Mouse (Mus musculus): ENCODE measurements at regions not wholly inside any gene's neighbourhood (a gene's known extent, or its start where the extent isn't known, plus 50 kb on each side); places are given as distances from the start of the nearest gene placed in this dataset.

DNA sequence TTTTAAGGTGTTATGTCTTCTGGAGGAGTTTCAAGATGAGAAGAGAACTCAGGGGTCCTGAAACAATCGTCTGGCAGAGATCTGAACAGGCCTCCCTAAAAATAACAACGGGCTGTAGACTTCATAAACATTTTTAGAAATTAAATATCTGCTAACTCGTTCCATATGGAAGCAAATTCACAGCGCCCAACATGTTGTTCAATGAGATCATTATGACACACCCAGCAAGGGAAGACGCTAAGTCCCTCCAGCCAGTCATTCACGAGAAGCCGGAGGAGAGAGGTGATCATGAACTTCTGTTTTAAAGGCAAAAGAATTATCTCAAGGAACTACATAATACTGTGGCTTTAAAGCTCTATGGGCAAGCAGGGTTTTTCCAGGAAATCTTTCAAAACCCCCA, 334.8 kb downstream of the Efna5 start:
- H3K4me1 ChIP-seq (replicated peaks; ENCODE audit: control insufficient read depth, insufficient read depth, low read length) = no peaks in the 10 kb centered on the region
- H3K27ac ChIP-seq (ENCODE audit: low read depth) = no peak overlapping the region
- no peaks in the 10 kb centered on the region for H3K36me3 ChIP-seq (ENCODE audit: control insufficient read depth, insufficient read depth, low read length)
- H3K9ac ChIP-seq (ENCODE audit: low read length) = no peak overlapping the region
- WGBS = 68% methylated on average over 7 of the region's 7 CpGs
- H3K4me3 ChIP-seq (ENCODE audit: low read depth, low read length) = no peak overlapping the region
- ATAC-seq (replicated peaks; ENCODE audit: low FRiP score, low TSS enrichment, low read depth) (no peak), DNase-seq (ENCODE audit: low spot score) (no peak)
- H3K27me3 ChIP-seq (replicated peaks; ENCODE audit: control insufficient read depth, insufficient read depth, low read length) = no peaks in the 10 kb centered on the region
- H3K9me3 ChIP-seq (ENCODE audit: control insufficient read depth, low read length) = no peaks in the 10 kb centered on the region
- no peak overlapping the region for H3K4me2 ChIP-seq (ENCODE audit: low read length)

DNA sequence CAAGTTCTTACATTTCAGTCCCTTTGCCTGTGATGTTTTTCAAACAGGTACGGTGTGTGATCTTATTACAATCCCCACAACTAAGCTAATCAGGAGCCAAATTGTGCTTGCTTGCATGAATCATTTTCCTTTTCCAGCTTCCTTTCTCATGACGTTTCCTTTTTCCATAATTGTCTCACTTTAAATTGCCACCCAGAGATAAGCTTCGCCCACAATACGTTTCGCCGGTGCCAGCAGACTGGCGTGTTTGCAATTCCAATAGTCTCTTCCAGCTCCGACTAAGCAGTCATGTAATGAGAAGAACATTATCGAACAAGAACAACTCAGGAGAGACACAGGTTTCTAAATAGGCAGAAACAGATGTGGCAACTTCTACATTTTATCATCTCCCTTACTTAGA, 335.8 kb downstream of the Efna5 start:
- WGBS = 67% methylated on average over 9 of the region's 9 CpGs
- Histone ChIP-seq H3K4me3 (ENCODE audit: low read depth, low read length) (no peak overlapping the region), H3K4me1 (replicated peaks; ENCODE audit: control insufficient read depth, insufficient read depth, low read length) (no peaks in the 10 kb centered on the region), H3K9ac (ENCODE audit: low read length) (no peak overlapping the region), H3K27ac (ENCODE audit: low read depth) (no peak overlapping the region), H3K36me3 (ENCODE audit: control insufficient read depth, insufficient read depth, low read length) (no peaks in the 10 kb centered on the region), H3K27me3 (replicated peaks; ENCODE audit: control insufficient read depth, insufficient read depth, low read length) (no peaks in the 10 kb centered on the region), H3K9me3 (ENCODE audit: control insufficient read depth, low read length) (no peaks in the 10 kb centered on the region), H3K4me2 (ENCODE audit: low read length) (no peak overlapping the region)
- ATAC-seq (replicated peaks; ENCODE audit: low FRiP score, low TSS enrichment, low read depth) = no peak
- no peak for DNase-seq (ENCODE audit: low spot score)

DNA sequence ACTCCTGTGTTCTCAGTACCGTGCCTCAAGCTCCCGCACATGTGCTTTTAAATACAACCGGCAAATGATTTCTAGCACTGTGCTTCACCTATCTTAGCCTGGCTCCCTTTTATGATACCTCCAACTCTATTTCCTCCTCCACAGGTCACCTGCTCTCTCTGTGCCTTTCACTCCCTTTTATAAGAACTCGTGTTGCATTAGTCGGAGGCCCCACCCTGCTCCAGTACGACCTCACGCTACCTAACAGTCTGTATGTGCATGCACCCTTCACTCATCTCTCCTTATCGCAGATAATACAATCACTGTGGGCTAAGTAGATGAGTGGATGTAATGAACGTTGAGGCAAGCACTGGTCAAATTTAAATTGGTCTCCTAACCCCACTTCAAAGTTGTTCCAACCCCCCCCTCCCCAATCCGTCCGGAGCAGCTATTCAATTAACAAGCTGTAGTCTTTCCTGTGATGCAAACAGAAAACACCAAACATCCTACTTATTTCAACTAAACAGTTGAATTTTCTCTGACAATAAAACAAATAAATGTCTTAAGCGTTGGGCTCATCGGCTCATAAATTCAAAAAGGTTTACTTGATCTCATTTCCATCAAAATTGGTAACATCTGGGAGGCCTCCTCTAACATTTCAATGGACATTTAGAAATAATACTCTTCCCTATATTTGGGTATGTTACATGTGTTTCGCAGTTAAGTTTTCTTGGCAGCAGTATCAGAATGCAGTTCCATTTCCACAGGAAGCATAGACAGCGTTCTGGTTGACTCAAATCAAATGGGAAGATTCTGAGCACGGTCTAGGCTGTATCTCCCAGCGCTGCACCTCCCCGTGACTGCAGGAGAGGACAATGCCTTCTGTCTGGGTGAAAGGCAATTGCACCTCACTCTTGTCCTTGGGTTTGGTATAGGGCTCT, 337.8 kb downstream of the Efna5 start:
- Histone ChIP-seq H3K4me3 (ENCODE audit: low read depth, low read length) (no peak overlapping the region), H3K9ac (ENCODE audit: low read length) (no peak overlapping the region), H3K9me3 (ENCODE audit: control insufficient read depth, low read length) (no peaks in the 10 kb centered on the region), H3K36me3 (ENCODE audit: control insufficient read depth, insufficient read depth, low read length) (no peaks in the 10 kb centered on the region), H3K27me3 (replicated peaks; ENCODE audit: control insufficient read depth, insufficient read depth, low read length) (no peaks in the 10 kb centered on the region), H3K4me2 (ENCODE audit: low read length) (no peak overlapping the region), H3K4me1 (replicated peaks; ENCODE audit: control insufficient read depth, insufficient read depth, low read length) (no peaks in the 10 kb centered on the region), H3K27ac (ENCODE audit: low read depth) (no peak overlapping the region)
- DNase-seq (ENCODE audit: low spot score) (no peak), ATAC-seq (replicated peaks; ENCODE audit: low FRiP score, low TSS enrichment, low read depth) (no peak)
- 77% methylated on average over 18 of the region's 18 CpGs for WGBS

DNA sequence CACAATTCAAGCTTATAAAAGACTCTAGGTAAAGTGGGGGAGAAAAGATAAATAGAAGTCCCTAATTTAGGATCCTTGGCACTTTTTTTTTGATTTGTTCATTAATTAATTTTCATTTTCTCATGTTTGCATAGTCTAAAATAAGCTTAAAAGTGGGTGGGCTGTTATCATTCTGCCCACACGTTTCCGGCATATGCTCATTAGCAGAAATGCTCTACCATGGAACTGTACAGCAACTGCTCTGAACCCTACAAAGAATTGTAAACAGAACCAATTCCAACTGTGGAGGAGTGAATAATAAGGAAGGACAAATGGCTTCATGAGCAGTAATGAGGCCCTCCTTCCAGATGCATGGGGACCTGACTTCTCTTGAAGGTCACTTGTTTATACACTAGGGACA, 351.2 kb downstream of the Efna5 start:
- 80% methylated on average over 2 of the region's 2 CpGs for WGBS
- Histone ChIP-seq H3K27me3 (replicated peaks; ENCODE audit: control insufficient read depth, insufficient read depth, low read length) (no peaks in the 10 kb centered on the region), H3K27ac (ENCODE audit: low read depth) (no peak overlapping the region), H3K9ac (ENCODE audit: low read length) (no peak overlapping the region), H3K36me3 (ENCODE audit: control insufficient read depth, insufficient read depth, low read length) (no peaks in the 10 kb centered on the region), H3K9me3 (ENCODE audit: control insufficient read depth, low read length) (no peaks in the 10 kb centered on the region), H3K4me2 (ENCODE audit: low read length) (no peak overlapping the region), H3K4me1 (replicated peaks; ENCODE audit: control insufficient read depth, insufficient read depth, low read length) (no peaks in the 10 kb centered on the region), H3K4me3 (ENCODE audit: low read depth, low read length) (no peak overlapping the region)
- no peak for DNase-seq (ENCODE audit: low spot score)
- no peak for ATAC-seq (replicated peaks; ENCODE audit: low FRiP score, low TSS enrichment, low read depth)

DNA sequence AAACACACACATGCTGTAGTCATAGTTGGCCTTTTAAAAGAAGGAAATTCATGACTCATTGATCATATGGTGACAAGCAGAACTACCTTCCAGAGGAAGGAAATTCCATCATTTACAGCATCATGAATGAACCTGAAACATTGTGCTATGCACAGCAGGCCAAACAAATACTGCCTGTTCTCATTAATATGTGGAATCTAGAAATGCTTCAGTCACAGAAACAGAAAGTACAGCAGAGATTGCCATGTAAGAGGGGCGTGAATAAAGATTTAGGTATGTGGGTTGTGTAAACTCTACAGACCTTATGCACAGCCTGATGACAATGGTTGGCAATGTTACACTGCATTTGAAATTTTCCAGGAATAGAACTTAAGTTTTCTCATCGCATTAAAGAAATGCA, 353.6 kb downstream of the Efna5 start:
- ATAC-seq (replicated peaks; ENCODE audit: low FRiP score, low TSS enrichment, low read depth) (no peak), DNase-seq (ENCODE audit: low spot score) (no peak)
- no peak overlapping the region for H3K4me2 ChIP-seq (ENCODE audit: low read length)
- no peaks in the 10 kb centered on the region for H3K4me1 ChIP-seq (replicated peaks; ENCODE audit: control insufficient read depth, insufficient read depth, low read length)
- no peaks in the 10 kb centered on the region for H3K36me3 ChIP-seq (ENCODE audit: control insufficient read depth, insufficient read depth, low read length)
- 64% methylated on average over 2 of the region's 2 CpGs for WGBS
- no peaks in the 10 kb centered on the region for H3K9me3 ChIP-seq (ENCODE audit: control insufficient read depth, low read length)
- no peak overlapping the region for H3K4me3 ChIP-seq (ENCODE audit: low read depth, low read length)
- H3K9ac ChIP-seq (ENCODE audit: low read length) = no peak overlapping the region
- H3K27me3 ChIP-seq (replicated peaks; ENCODE audit: control insufficient read depth, insufficient read depth, low read length) = no peaks in the 10 kb centered on the region
- no peak overlapping the region for H3K27ac ChIP-seq (ENCODE audit: low read depth)

DNA sequence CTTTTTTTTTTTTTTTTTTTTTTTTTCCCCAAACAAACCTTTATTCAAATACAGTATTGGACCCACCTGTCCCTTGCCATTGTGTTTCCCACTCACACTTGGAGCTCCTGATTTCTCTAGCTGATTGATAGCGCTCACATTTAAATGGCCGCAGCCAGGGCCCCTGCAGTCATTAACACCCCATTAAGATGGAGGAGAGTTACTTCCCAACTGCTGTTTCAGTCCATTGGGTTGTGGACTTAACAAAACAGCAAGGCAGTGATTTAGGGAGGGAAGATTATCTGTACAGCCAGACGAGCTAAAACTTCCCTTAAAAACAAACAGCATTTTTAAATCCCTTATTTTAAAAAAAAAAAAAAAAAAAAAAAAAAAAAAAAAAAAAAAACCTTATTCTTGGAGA, 367.5 kb downstream of the Efna5 start:
- DNase-seq (ENCODE audit: low spot score) = no peak
- H3K4me3 ChIP-seq (ENCODE audit: low read depth, low read length) = no peak overlapping the region
- 65% methylated on average over 3 of the region's 3 CpGs for WGBS
- no peak for ATAC-seq (replicated peaks; ENCODE audit: low FRiP score, low TSS enrichment, low read depth)
- H3K9ac ChIP-seq (ENCODE audit: low read length) = no peak overlapping the region
- no peaks in the 10 kb centered on the region for H3K4me1 ChIP-seq (replicated peaks; ENCODE audit: control insufficient read depth, insufficient read depth, low read length)
- no peaks in the 10 kb centered on the region for H3K27me3 ChIP-seq (replicated peaks; ENCODE audit: control insufficient read depth, insufficient read depth, low read length)
- H3K36me3 ChIP-seq (ENCODE audit: control insufficient read depth, insufficient read depth, low read length) = no peaks in the 10 kb centered on the region
- H3K4me2 ChIP-seq (ENCODE audit: low read length) = no peak overlapping the region
- no peaks in the 10 kb centered on the region for H3K9me3 ChIP-seq (ENCODE audit: control insufficient read depth, low read length)
- H3K27ac ChIP-seq (ENCODE audit: low read depth) = no peak overlapping the region

DNA sequence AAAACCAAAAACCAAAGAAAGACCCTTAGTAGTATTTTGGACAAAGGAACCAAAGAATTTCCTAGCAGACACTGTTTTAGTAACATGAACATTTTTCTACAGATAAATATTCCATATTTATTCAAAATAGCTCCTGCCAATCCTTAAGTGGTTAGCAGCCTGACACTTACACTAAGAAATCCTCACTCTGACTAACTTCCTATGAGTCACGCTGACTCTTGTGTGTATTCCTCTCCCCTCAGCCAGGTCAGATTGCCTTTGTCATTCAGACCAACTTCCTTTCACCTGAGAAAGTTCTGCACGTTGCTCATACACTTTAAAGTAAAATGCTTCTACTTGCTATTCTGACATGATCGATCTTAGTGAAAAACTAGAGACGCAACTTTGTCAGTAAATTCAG, 370.9 kb downstream of the Efna5 start:
- no peak overlapping the region for H3K27ac ChIP-seq (ENCODE audit: low read depth)
- no peaks in the 10 kb centered on the region for H3K27me3 ChIP-seq (replicated peaks; ENCODE audit: control insufficient read depth, insufficient read depth, low read length)
- ATAC-seq (replicated peaks; ENCODE audit: low FRiP score, low TSS enrichment, low read depth) (no peak), DNase-seq (ENCODE audit: low spot score) (no peak)
- H3K9me3 ChIP-seq (ENCODE audit: control insufficient read depth, low read length) = no peaks in the 10 kb centered on the region
- H3K4me1 ChIP-seq (replicated peaks; ENCODE audit: control insufficient read depth, insufficient read depth, low read length) = no peaks in the 10 kb centered on the region
- no peak overlapping the region for H3K9ac ChIP-seq (ENCODE audit: low read length)
- 84% methylated on average over 4 of the region's 4 CpGs for WGBS
- H3K4me3 ChIP-seq (ENCODE audit: low read depth, low read length) = no peak overlapping the region
- H3K36me3 ChIP-seq (ENCODE audit: control insufficient read depth, insufficient read depth, low read length) = no peaks in the 10 kb centered on the region
- H3K4me2 ChIP-seq (ENCODE audit: low read length) = no peak overlapping the region

DNA sequence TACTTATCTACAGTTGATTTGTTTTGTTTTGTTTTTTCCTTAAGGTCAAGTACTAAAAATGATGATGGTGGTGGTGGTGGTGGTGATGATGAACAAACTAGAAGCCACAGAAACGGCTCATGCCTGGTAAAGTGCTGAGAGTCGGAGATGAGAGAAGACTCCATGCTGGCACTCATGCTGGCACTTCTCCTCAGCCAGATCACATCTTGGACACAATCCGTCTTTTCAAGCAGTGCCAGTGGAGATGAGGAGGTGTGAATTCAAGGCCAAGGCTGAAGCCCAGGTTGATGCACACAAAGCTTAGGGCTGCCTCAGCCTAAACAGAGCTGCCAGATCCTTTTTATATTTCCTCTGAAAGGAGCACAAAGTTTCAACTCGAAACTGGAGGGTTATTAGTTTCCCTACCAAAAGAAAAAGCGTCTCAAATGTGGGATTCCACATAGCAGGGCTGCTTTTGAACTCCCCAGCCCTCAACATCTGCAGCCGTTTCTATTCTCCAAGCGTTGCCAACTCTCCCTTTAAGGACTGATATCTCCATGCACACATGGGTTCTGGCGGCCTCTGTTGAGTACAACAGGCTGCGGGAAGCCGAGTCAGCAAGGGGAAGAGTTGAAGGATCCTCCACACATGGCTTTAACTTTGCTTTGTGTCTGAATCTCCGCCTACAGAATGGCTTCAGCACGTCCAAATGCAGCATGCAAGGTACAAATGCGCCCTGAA, 373.2 kb downstream of the Efna5 start:
- ATAC-seq (replicated peaks; ENCODE audit: low FRiP score, low TSS enrichment, low read depth) (no peak), DNase-seq (ENCODE audit: low spot score) (no peak)
- Histone ChIP-seq H3K36me3 (ENCODE audit: control insufficient read depth, insufficient read depth, low read length) (no peaks in the 10 kb centered on the region), H3K4me2 (ENCODE audit: low read length) (no peak overlapping the region), H3K4me1 (replicated peaks; ENCODE audit: control insufficient read depth, insufficient read depth, low read length) (no peaks in the 10 kb centered on the region), H3K27ac (ENCODE audit: low read depth) (no peak overlapping the region), H3K9me3 (ENCODE audit: control insufficient read depth, low read length) (no peaks in the 10 kb centered on the region), H3K9ac (ENCODE audit: low read length) (no peak overlapping the region), H3K27me3 (replicated peaks; ENCODE audit: control insufficient read depth, insufficient read depth, low read length) (no peaks in the 10 kb centered on the region), H3K4me3 (ENCODE audit: low read depth, low read length) (no peak overlapping the region)
- 76% methylated on average over 13 of the region's 13 CpGs for WGBS

DNA sequence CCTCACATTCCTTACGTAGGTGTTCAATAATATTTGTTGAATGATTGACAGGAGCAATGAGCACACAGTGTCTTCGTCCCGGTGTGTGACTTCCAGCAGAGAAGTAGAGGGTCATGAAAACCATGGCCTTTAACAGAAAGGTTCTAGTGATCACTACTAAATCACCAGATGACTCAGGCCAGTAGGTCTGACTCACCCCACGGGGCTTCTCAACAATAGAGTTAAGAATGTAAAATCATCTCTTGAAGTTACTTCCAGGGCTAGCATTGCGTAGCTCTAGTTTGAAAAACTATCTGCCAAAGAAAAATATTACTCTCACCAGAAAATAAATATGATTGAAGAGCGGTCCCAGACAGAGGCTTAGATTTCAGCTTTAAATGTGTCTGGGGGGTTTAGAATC, 376.4 kb downstream of the Efna5 start:
- no peaks in the 10 kb centered on the region for H3K27me3 ChIP-seq (replicated peaks; ENCODE audit: control insufficient read depth, insufficient read depth, low read length)
- no peaks in the 10 kb centered on the region for H3K9me3 ChIP-seq (ENCODE audit: control insufficient read depth, low read length)
- WGBS = 75% methylated on average over 6 of the region's 6 CpGs
- H3K9ac ChIP-seq (ENCODE audit: low read length) = no peak overlapping the region
- no peak for DNase-seq (ENCODE audit: low spot score)
- H3K36me3 ChIP-seq (ENCODE audit: control insufficient read depth, insufficient read depth, low read length) = no peaks in the 10 kb centered on the region
- no peak overlapping the region for H3K4me3 ChIP-seq (ENCODE audit: low read depth, low read length)
- H3K4me1 ChIP-seq (replicated peaks; ENCODE audit: control insufficient read depth, insufficient read depth, low read length) = no peaks in the 10 kb centered on the region
- H3K27ac ChIP-seq (ENCODE audit: low read depth) = no peak overlapping the region
- no peak overlapping the region for H3K4me2 ChIP-seq (ENCODE audit: low read length)
- no peak for ATAC-seq (replicated peaks; ENCODE audit: low FRiP score, low TSS enrichment, low read depth)

All from intestine, embryonic 14.5 days (tissue).